Mouse (Mus musculus) embryonic stem cell, embryonic (primary cell): ENCODE results near the gene Arsa.

Experiments used
- CTCF ChIA-PET, 4 experiments: fragments of 300-600 bp in 2 of 4; fragments of 350-600 bp in 2 of 4; sonication (Branson Sonifier 250); formaldehyde crosslinking; loops; one replicate each; lab custom pipeline; 2022; ENCODE audit warnings: inconsistent platforms in 2 of 4; lab: Charles Lee
- POLR2A ChIA-PET, 4 experiments: fragments of 300-600 bp in 2 of 4; fragments of 350-600 bp in 2 of 4; sonication (Branson Sonifier 250); formaldehyde crosslinking; loops; one replicate each; lab custom pipeline; 2022; ENCODE audit warnings: antibody characterized with exemption in 4 of 4, inconsistent platforms in 1 of 4; lab: Charles Lee

Arsa gene

DNA sequence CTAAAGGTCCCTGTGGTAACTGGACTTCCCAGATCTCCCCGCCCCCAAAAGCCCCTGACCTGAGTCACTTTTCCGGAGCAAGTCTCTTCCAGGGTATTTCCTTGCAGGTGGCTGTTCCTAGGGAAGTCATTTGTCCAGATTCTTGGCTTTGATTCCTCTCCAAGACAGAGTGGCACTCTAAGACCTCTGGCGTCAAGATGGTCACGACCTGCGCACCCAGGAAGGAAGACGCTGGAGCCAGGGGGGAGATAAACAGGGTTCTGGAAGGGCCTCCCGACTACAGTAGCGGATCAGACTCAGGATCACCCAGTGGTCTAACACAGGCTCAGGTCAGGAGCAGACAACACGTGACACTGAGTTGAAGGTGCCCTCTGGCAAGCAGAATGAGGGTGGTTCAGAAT is at the start of gene Arsa:
Gene Arsa, minus strand, starts transcription at position 335 of the 401 bp plus-strand sequence.
- ChIA-PET POLR2A (interaction anchor here (0.6 to 2.9 kb wide), 25 partner anchors 9 to 726 kb away, joined by 3 to 12 read pairs (median 4); partner anchors contain the start of genes Chkb (in 2 of the 4), Cpt1b (in 2 of the 4), Gm44502 (in 2 of the 4) and C730034F03Rik (in 1 of the 4)), CTCF (interaction anchor here in 3 of 4 experiments (0.6 to 1.2 kb wide), 5 partner anchors 24 to 609 kb away, joined by 3 to 9 read pairs (median 3); partner anchors contain the start of genes C730034F03Rik (in 1 of the 3), Chkb (in 1 of the 3), Gm44502 (in 1 of the 3) and Sco2 (in 1 of the 3))

DNA sequence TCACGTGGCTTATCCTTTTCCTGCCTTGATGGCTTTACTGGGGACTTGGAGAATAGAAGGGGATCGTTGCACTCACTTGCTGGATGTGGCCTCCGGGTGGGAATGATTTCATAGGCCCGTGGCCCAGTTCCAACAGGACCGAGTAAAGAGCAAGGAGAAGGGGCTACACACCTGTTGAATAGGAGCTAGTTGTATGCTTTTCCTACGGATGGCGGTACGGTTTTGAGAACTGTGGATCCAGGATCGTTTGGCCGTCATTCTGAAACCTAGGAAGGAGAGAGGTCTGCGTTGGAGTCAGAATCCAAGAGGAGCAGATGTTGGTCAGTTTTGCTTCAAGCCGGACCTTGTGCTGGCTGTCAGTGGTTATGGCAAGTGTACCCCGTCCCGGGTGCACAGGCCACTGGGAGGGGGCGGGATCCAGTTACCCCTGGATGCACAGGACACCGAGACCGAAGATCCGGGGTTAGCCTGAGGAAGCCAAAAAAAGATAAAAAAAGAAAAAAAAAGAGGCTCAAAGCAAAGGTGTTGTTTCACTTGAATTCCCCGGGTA is 49.6 kb upstream of the Arsa start:
- CTCF ChIA-PET, result interaction anchor here in 1 of 4 experiments (1.0 kb wide), 1 partner anchor 9 kb away, joined by 3 read pairs; no protein-coding TSS in a partner anchor
- POLR2A ChIA-PET, result interaction anchor here in 1 of 4 experiments (1.1 kb wide), 1 partner anchor 26 kb away, joined by 6 read pairs; no protein-coding TSS in a partner anchor

DNA sequence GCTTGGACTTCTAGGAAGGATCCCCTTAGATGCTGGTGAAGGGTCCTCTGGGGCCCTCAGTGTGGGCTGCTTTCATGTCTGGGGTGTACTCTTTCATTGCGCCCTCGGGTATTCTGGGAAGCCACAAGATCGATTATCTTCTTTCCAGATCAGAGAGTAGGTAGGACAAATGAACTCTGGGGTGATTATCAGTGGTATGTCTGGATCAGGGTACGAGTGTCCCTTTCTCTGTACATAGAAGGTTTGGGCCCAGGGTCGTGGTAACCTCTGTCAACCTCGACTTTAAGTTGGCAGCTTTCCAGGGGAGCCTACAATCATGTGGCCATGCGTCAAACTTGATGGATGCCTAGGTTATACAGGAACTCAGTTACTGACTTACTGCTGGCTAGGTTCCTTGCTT is 48.7 kb upstream of the Arsa start:
- POLR2A ChIA-PET, result no interaction called here
- CTCF ChIA-PET, result no interaction called here

DNA sequence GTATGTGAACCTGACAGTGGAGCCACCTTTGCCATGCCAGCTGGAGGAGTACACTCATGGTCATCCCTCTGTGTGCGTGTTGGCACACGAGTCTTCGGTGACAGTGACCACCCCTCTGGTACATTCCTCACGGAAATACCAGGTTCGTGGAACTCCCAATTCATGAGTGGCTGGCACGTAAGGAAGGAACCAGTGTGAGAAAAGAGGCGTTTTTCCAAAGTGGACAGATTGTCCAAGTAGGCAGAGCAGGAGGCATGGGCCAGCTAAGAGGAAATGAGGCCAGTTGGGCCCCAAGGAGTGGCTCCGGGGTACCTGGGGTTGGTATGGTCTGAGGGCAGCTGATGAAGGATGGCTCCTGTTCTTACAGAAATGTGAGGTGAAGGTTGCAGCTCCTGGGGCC is 48.2 kb upstream of the Arsa start:
- CTCF ChIA-PET, result no interaction called here
- POLR2A ChIA-PET, result no interaction called here

DNA sequence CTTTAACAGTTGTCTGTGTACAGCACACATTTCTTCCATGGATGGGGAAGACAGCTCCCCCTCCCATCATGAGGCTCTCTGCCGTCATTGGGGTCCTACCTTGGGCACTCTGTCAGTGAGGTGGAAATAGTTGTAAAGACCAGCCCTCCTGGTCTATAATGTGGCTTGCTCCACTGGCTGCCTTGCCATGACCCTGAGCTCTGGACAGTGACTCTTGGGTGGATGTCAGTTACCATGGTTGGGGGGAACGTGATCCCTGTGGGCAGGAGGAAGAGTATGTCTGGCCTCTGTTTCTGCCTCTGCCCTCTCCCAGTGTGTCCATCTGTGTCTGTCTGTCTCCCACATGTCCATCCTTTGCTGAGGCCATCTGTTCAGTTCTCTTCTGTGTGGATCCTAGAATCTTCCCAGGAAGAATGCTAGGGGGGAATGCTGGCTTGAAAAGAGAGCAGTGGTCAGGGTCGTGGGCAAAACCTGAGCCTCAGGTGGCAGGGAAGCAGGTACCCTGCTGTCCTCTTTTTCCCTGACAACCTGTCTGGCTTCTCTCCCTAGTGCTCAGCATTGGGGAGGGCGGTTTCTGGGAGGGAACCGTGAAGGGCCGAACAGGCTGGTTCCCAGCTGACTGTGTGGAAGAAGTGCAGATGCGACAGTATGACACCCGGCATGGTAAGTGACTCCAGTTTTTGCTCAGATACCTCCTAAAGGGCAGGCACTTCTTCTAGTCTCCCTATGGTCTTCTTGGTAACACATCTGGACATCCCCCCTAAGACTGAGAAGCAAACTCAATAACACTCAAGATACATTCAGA is 47.6 kb upstream of the Arsa start:
- ChIA-PET CTCF (interaction anchor here in 1 of 4 experiments (0.5 kb wide), 1 partner anchor 31 kb away, joined by 23 read pairs; no protein-coding TSS in a partner anchor), POLR2A (interaction anchor here in 2 of 4 experiments (0.6 to 0.7 kb wide), 2 partner anchors 169 to 198 kb away, joined by 3 to 4 read pairs; partner anchors contain the start of genes Lmf2 (in 1 of the 2) and Ncaph2 (in 1 of the 2))

DNA sequence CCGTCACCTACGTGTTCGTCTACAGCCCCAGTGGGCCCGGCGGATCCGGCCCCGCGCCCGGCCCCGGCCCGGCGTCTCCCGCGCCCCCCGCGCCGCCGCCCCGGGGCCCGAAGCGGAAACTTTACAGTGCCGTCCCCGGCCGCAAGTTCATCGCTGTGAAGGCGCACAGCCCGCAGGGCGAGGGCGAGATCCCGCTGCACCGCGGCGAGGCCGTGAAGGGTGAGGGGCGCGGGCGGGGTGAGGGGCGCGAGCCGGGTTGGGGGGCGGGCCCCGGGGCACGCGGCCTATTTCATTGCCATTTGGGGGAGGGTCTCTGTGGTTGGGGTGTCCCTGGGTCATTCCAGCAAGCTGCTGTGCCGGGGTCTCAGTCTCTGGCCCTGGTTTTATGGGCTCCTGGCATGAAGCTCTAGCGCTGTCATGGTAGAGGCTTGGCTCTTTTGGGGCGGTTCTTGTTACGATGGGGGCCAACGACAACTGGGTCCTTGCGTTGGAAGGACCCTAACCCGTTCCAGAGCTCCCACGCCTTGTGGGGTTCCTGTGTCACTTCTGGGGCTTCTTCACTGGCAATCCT is 46.9 kb upstream of the Arsa start:
- POLR2A ChIA-PET, result interaction anchor here in 2 of 4 experiments (0.7 to 1.2 kb wide), 2 partner anchors 48 to 168 kb away, joined by 3 read pairs; partner anchors contain the start of genes Lmf2 (in 1 of the 2) and Ncaph2 (in 1 of the 2)
- CTCF ChIA-PET, result interaction anchor here in 1 of 4 experiments (0.5 kb wide), 1 partner anchor 30 kb away, joined by 23 read pairs; no protein-coding TSS in a partner anchor

DNA sequence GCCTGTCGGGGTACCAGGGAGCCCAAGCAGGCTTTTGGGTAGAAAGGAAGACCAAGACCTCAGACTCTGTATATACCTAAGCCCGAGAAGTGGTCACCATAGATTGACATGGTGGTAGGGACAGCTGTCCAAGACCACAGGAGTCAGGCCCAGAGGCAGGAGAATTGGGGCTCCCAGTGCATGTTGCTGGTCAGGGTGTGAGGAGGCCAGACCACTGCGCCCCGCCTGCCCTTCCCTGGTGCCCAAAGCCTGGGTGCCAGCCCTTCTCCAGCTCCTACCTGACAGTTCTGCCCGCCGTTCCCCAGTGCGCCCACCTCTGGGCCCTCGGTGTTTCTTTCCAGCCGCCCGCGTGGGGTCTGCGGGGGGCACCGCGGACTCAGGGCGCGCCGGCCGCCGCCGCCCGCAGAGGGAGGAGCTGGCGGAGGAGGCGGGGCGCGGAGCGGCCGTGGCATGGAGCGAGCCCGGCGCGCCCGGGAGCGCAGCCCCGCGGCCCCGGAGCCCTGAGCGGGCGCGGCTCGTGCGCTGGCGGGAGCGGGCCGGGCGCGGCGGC is 46.1 kb upstream of the Arsa start:
- POLR2A ChIA-PET, result interaction anchor here in 2 of 4 experiments (0.7 to 1.2 kb wide), 2 partner anchors 21 to 47 kb away, joined by 3 read pairs; no protein-coding TSS in a partner anchor
- CTCF ChIA-PET, result no interaction called here

DNA sequence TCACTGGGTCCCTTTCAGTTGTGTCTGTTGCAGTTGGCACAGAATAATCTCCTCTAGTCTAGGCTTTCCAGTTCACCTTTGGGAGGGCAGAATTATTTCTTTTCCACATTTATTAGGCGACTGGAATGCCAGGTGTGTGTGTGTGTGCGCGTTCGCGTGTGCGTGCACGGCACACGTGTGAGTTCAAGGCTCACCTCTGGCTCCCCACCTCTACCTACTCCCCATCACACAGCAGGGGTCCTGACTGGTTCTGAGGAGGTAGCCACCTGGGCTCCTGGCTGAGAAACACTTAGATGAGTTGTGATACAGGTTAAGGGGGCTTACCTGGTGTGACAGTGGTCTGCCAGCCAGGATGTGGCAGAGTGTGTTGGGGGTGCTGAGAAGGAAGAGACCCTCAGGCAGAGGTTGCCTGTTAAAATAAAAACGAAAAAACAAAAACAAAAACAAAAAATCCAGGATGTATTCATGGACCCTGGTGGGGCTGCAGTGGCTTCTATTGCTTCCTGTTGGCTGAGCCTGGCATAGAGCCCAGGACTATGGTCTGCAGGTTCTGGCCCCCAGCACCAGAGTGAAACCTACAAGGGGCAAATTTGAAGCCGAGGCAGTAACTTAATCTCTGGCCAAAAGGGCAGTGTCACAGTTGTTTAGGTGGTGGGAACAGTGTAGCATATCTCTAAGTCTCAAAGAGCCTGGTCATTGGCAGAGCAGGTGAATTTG is 45.5 kb upstream of the Arsa start:
- ChIA-PET CTCF (no interaction called here), POLR2A (interaction anchor here in 2 of 4 experiments (0.7 to 1.2 kb wide), 2 partner anchors 21 to 47 kb away, joined by 3 read pairs; no protein-coding TSS in a partner anchor)

DNA sequence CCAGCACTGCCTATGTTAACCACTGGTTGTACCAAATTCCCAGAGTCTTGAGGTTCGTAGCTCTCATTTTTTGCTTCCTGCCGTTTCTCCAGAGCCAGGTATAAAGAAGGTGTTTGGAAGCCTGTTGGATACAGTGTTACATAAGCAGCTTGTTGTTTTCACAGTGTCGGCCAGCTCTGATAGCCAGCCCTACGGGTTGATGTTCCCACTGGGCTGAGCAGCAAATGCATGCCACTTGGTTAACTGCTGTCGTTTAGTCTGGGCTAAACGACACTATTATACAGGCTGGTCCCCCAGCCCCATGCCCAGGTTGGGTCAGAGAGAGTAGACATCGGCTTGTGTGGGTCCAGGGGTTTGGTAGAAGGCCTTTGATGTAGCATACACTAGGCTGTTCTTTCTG is 44.7 kb upstream of the Arsa start:
- ChIA-PET POLR2A (interaction anchor here in 1 of 4 experiments (1.1 kb wide), 1 partner anchor 16 kb away, joined by 4 read pairs; no protein-coding TSS in a partner anchor), CTCF (interaction anchor here in 1 of 4 experiments (1.2 kb wide), 1 partner anchor 9 kb away, joined by 7 read pairs; no protein-coding TSS in a partner anchor)

DNA sequence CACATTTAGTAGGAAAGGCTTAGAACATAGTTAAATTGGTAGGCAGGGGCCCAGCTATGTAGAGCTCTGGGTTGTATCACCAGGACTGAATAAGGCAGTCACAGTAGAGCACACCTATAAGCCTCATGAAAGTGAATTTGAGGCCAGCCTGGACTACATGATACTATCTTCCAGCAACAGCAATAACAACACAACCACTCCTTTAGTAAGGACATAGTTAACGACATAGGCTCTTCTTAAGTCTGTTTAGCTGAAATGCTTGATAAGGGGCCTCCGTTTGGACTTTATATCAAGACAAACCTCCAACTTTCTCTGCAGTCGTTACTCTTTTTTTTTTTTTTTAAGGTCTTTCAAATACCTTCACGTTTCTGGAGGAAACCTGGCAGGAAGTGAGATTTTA is 35.5 kb upstream of the Arsa start:
- CTCF ChIA-PET, result interaction anchor here in 2 of 4 experiments (0.6 to 1.1 kb wide), 3 partner anchors 17 to 385 kb away, joined by 3 to 4 read pairs (median 3); no protein-coding TSS in a partner anchor

DNA sequence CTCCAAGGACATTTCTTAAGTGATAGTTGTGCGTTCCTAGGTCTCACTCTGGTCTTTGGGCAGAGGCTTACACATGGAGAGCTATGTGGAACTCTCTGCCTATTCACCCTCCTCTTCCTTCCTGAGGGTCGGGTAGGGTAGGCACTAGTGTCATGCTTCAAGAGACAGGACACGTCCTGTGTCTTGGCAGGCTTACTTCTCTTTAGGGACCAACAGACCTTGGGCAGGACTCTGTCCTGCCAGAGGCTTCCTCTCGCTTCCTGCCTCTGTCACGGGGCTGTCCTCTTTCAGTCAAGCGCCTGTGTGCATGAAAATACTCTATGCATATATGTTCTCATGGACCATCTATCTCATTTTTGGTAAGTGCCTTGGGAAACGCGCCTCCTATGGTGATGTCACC is 30.5 kb upstream of the Arsa start:
- ChIA-PET CTCF (no interaction called here), POLR2A (interaction anchor here in 1 of 4 experiments (1.0 to 1.4 kb wide), 3 partner anchors 8 to 78 kb away, joined by 3 to 4 read pairs (median 3); partner anchors contain the start of genes C730034F03Rik, Chkb and Gm44502)

More for the DNA sequence above, 35.5 kb upstream of the Arsa start:
- POLR2A ChIA-PET, result interaction anchor here in 1 of 4 experiments (0.6 kb wide), 1 partner anchor 694 kb away, joined by 4 read pairs; the partner anchor contains the start of gene Alg12

DNA sequence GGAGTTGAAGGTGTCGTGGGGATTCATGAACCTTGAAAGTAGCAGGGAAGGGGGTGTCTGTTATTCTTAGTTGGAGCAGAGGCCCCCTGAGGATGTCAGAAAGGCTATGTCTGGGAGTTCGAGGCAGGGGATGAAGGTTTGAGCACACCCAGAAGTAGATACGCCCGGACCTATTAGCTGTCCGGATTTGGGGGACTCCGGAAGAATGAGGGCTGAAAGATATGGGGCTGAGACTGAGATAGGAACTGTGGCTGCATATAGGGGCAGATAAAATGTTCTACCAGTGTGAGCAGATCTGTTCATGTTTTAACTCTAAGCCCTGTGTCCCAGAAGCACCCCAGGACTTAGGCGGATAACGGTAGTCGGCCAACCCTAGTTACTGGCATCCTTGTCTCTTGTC is 27.6 kb upstream of the Arsa start:
- POLR2A ChIA-PET, result no interaction called here
- CTCF ChIA-PET, result interaction anchor here in 1 of 4 experiments (1.2 kb wide), 1 partner anchor 26 kb away, joined by 3 read pairs; no protein-coding TSS in a partner anchor

DNA sequence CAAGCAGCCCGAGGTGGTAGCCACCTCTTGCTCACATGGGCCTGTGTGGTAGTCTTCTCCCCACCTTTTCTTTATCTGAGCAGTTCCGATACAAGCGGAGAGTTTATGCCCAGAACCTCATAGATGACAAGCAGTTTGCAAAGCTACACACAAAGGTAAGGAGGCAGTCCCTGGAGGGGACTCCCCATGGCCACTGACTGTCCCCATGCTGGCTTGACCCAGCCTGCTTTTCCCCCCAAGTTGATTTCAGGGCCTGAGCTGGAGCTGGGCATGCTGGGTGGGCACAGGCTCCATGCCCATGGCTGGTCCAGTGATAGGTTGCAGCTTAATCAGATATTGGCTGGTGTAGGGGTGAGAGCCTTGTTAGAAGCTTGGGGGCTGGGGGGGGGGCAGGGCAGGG is 24.1 kb upstream of the Arsa start:
- POLR2A ChIA-PET, result interaction anchor here (0.6 to 1.9 kb wide), 11 partner anchors 18 to 146 kb away, joined by 3 to 6 read pairs (median 3); partner anchors contain the start of genes C730034F03Rik (in 1 of the 4), Gm44502 (in 1 of the 4), Lmf2 (in 1 of the 4) and Ncaph2 (in 1 of the 4)
- CTCF ChIA-PET, result interaction anchor here in 2 of 4 experiments (0.6 to 1.3 kb wide), 2 partner anchors 29 to 41 kb away, joined by 4 to 5 read pairs; no protein-coding TSS in a partner anchor

DNA sequence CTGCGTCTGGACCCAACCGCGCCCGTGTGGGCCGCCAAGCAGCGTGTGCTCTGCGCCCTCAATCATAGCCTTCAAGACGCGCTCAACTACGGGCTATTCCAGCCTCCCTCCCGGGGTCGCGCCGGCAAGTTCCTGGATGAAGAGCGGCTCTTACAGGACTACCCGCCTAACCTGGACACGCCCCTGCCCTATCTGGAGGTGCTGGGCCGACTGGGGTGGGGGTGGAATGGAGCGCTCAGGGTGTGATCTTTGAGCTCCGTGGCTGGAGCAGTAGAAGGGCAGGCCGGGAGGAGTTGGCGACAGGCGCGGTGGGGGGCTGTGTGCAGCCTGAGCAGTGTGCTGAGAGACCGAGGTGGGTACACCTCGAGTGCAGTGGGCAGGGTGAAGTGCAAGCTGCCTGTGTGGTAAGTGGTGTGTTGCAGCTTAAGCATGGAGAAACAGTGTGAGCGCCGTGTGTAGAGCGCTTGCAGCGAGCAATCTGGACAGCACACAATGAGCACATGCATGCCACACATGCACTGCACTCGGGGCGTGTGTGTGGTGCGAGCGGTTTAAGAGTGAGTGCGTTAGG is 23.1 kb upstream of the Arsa start:
- ChIA-PET CTCF (interaction anchor here in 2 of 4 experiments (0.8 to 1.3 kb wide), 3 partner anchors 30 to 372 kb away, joined by 3 to 5 read pairs (median 4); partner anchors contain the start of gene Hdac10 (in 1 of the 2)), POLR2A (interaction anchor here in 2 of 4 experiments (0.5 to 1.9 kb wide), 8 partner anchors 17 to 287 kb away, joined by 3 to 6 read pairs (median 4); partner anchors contain the start of genes Arsa (in 1 of the 2), C730034F03Rik (in 1 of the 2), Chkb (in 1 of the 2) and Gm44502 (in 1 of the 2))

DNA sequence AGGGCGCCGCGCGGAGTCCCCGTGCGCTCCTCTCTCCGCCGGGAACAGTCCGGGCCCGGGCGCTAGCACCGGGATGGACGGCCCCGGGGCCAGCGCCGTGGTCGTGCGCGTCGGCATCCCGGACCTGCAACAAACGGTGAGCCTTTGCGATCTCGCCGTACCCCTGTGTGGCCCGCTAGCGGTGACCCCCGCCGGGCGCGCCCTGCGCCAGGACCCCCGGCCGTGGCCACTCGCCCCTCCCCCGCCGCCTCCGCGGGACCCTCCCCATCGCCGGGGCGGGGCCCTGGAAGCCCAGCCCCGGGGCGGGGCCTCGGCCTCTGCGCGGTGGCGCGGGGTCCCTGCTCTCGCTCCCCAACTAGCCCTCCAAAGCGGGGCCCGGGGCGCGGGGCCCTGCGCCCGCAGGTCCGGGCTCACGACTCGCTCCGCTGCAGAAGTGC is 22.6 kb upstream of the Arsa start:
- POLR2A ChIA-PET, result interaction anchor here in 2 of 4 experiments (0.9 to 1.9 kb wide), 9 partner anchors 11 to 70 kb away, joined by 3 to 6 read pairs (median 5); partner anchors contain the start of genes Arsa (in 1 of the 2), C730034F03Rik (in 1 of the 2), Chkb (in 1 of the 2) and Gm44502 (in 1 of the 2)
- CTCF ChIA-PET, result interaction anchor here in 3 of 4 experiments (0.6 to 1.0 kb wide), 5 partner anchors 23 to 725 kb away, joined by 3 to 15 read pairs (median 5); partner anchors contain the start of gene Hdac10 (in 1 of the 3)
